Mouse (Mus musculus): ENCODE data around the gene Metap1d. TPM values are rescaled to one million over a fixed set of nuclear protein-coding genes. Genes with fewer than 3 reads are reported as not detected.

Metap1d gene
- total and polyA plus RNA-seq, 3 experiments = 18.9 to 28.3 (median 21.5) TPM

GRCm38 (mm10) chr2:71530391-71531123 is 77.5 kb downstream of the Metap1d start:
- peak overlapping the region in 1 of 3 experiments; percentile 51 for H3K4me3 ChIP-seq (replicated peaks in 1 of 3; ENCODE audit: low read depth in 2 of 3, low read length in 2 of 3, poor library complexity in 1 of 3)
- no peaks in the 10 kb centered on the region for H3K27me3 ChIP-seq (replicated peaks)
- H3K9ac ChIP-seq (ENCODE audit: insufficient read depth, low read depth) = no peak overlapping the region
- H3K9me3 ChIP-seq (replicated peaks; ENCODE audit: low read length) = peaks cover 23% of the 10 kb centered on the region
- in situ Hi-C loops (cut with MboI; ENCODE audit: low pct_ligation_motif_present, low pct_unique_long_range_greater_than_20kb, low sequenced_read_pairs) = loop anchor here (25.0 kb wide), 1 partner anchor 243 kb away; no protein-coding TSS in a partner anchor
- no peaks in the 10 kb centered on the region for H3K36me3 ChIP-seq (replicated peaks in 1 of 2; ENCODE audit: control insufficient read depth in 1 of 2, insufficient read depth in 1 of 2, low read length in 1 of 2)
- DNase-seq (ENCODE audit: extremely low read depth) = no peak
- H3K4me2 ChIP-seq (ENCODE audit: insufficient read depth, low read depth, poor library complexity, severe bottlenecking) = 0 out of 2 replicates have a peak overlapping the region, but pooled peaks have one; percentile 1
- peaks cover 0 to 11% of the 10 kb centered on the region in 2 experiments; a peak in 2 of 4 replicates for H3K4me1 ChIP-seq (ENCODE audit: control insufficient read depth in 1 of 2, insufficient read depth in 2 of 2)
- TF ChIP-seq TCF12 (IDR thresholded peaks at IDR 0.05; ENCODE audit: low read depth, low read length) (no peak), MAFK (IDR thresholded peaks at IDR 0.05; ENCODE audit: insufficient replicate concordance, low read length) (no peak), EP300 (IDR thresholded peaks at IDR 0.05; ENCODE audit: low read length) (no peak), HCFC1 (IDR thresholded peaks at IDR 0.05; ENCODE audit: low read depth, low read length) (no peak), SIN3A (IDR thresholded peaks at IDR 0.05; ENCODE audit: low read length) (no peak), ELF1 (IDR thresholded peaks at IDR 0.05; ENCODE audit: low read depth, low read length) (no peak), CTCF (conservative IDR thresholded peaks at IDR 0.05 in 1 of 2, IDR thresholded peaks at IDR 0.05 in 1 of 2; ENCODE audit: low read depth in 2 of 2, low read length in 2 of 2) (no peak), ETS1 (conservative IDR thresholded peaks at IDR 0.05; ENCODE audit: low read depth, low read length) (no peak), GABPA (IDR thresholded peaks at IDR 0.05; ENCODE audit: insufficient replicate concordance, low read depth, low read length) (no peak)
- H3K79me2 ChIP-seq (replicated peaks; ENCODE audit: control insufficient read depth, extremely low read depth, insufficient read depth, poor library complexity, severe bottlenecking) = no peaks in the 10 kb centered on the region
- dilution Hi-C loops (cut with MboI; ENCODE audit: extremely low pct_ligation_motif_present, extremely low pct_unique_long_range_greater_than_20kb, low sequenced_read_pairs) = no loop called here
- no peak overlapping the region for H3K27ac ChIP-seq (ENCODE audit: insufficient read depth, low read depth)

DNA sequence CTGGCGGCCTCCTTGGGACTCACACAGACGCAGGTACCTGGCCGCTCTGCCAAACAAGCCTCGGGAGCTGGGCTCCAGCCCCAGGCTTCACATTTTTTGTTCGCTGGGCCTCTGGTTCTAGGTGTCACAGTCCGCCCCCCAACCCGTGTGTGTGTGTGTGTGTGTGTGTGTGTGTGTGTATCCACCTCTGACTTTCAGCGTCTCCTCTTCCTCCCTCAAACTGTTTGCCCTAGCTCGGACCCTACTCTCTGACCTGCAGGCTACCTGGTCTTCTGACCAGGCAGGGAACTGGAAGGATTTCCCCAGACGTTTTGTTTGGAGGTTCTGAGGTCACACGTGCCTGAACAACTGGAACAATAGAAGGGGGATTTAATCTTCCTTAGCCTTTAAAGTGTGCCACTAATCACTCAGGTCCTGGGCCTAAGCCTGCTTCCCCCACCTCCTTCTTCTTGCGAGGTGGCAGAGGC is 78.1 kb downstream of the Metap1d start:
- DNase-seq (ENCODE audit: extremely low read depth) = no peak
- Histone ChIP-seq H3K36me3 (replicated peaks in 1 of 2; ENCODE audit: control insufficient read depth in 1 of 2, insufficient read depth in 1 of 2, low read length in 1 of 2) (no peaks in the 10 kb centered on the region), H3K4me1 (ENCODE audit: control insufficient read depth in 1 of 2, insufficient read depth in 2 of 2) (peaks cover 0 to 11% of the 10 kb centered on the region in 2 experiments; a peak in 2 of 4 replicates), H3K9me3 (replicated peaks; ENCODE audit: low read length) (peaks cover 23% of the 10 kb centered on the region), H3K27me3 (replicated peaks) (no peaks in the 10 kb centered on the region), H3K27ac (ENCODE audit: insufficient read depth, low read depth) (no peak overlapping the region), H3K4me2 (ENCODE audit: insufficient read depth, low read depth, poor library complexity, severe bottlenecking) (no peak overlapping the region), H3K4me3 (replicated peaks in 1 of 3; ENCODE audit: low read depth in 2 of 3, low read length in 2 of 3, poor library complexity in 1 of 3) (no peak overlapping the region), H3K79me2 (replicated peaks; ENCODE audit: control insufficient read depth, extremely low read depth, insufficient read depth, poor library complexity, severe bottlenecking) (no peaks in the 10 kb centered on the region), H3K9ac (ENCODE audit: insufficient read depth, low read depth) (no peak overlapping the region)
- in situ Hi-C loops (cut with MboI; ENCODE audit: low pct_ligation_motif_present, low pct_unique_long_range_greater_than_20kb, low sequenced_read_pairs) = loop anchor here (25.0 kb wide), 1 partner anchor 244 kb away; no protein-coding TSS in a partner anchor
- TF ChIP-seq SIN3A (IDR thresholded peaks at IDR 0.05; ENCODE audit: low read length) = no peak
- no peak for TF ChIP-seq MAZ (IDR thresholded peaks at IDR 0.05; ENCODE audit: low read depth, low read length)
- TF ChIP-seq TBP (conservative IDR thresholded peaks at IDR 0.05; ENCODE audit: low read depth, low read length) = no peak
- TF ChIP-seq UBTF (IDR thresholded peaks at IDR 0.05; ENCODE audit: low read depth, low read length) = no peak
- no peak for TF ChIP-seq NELFE (IDR thresholded peaks at IDR 0.05; ENCODE audit: low read depth, low read length)
- TF ChIP-seq IRF4 (IDR thresholded peaks at IDR 0.05; ENCODE audit: low read depth, low read length) = no peak
- TF ChIP-seq JUN (IDR thresholded peaks at IDR 0.05; ENCODE audit: insufficient read depth, low read depth, low read length) = no peak
- TF ChIP-seq POLR2AphosphoS2 (IDR thresholded peaks at IDR 0.05; ENCODE audit: low read depth, low read length) = no peak
- TF ChIP-seq RAD21 (IDR thresholded peaks at IDR 0.05; ENCODE audit: low read depth, low read length) = no peak
- no peak for TF ChIP-seq ELF1 (IDR thresholded peaks at IDR 0.05; ENCODE audit: low read depth, low read length)
- TF ChIP-seq ZC3H11A (IDR thresholded peaks at IDR 0.05; ENCODE audit: low read depth, low read length) = no peak
- dilution Hi-C loops (cut with MboI; ENCODE audit: extremely low pct_ligation_motif_present, extremely low pct_unique_long_range_greater_than_20kb, low sequenced_read_pairs) = no loop called here

All from CH12.LX (cell line).